Mouse (Mus musculus): ENCODE results near the gene Ypel3. TPM values are rescaled to one million over a fixed set of nuclear protein-coding genes. Genes with fewer than 3 reads are reported as not detected.
"Not testable (repeated sequence)": the region's sequence is repeated elsewhere in the genome, so short reads cannot be mapped to it uniquely, and the experiment has no call there.

Gene Ypel3
- total RNA-seq (2021), result 10 to 100 TPM; 31.8 to 34.0 TPM

- DNase-seq, result peak; percentile 95
Observed at GRCm38 (mm10) chr7:126776598-126777057, at the start of gene Ypel3. TSS of gene Ypel3 (plus strand) at chr7:126776955.

GRCm38 (mm10) chr7:126730256-126730789 is 46.4 kb upstream of the Ypel3 start:
- not testable (repeated sequence) for DNase-seq

GRCm38 (mm10) chr7:126736122-126736521 is 40.6 kb upstream of the Ypel3 start:
- DNase-seq, result no peak

- no peak for DNase-seq
Observed at GRCm38 (mm10) chr7:126739551-126739950, 37.2 kb upstream of the Ypel3 start.

GRCm38 (mm10) chr7:126740132-126740735 is 36.5 kb upstream of the Ypel3 start:
- no peak for DNase-seq

- DNase-seq, result no peak
Observed at GRCm38 (mm10) chr7:126740977-126741376, 35.8 kb upstream of the Ypel3 start.

GRCm38 (mm10) chr7:126741452-126741851 is 35.3 kb upstream of the Ypel3 start:
- no peak for DNase-seq

GRCm38 (mm10) chr7:126741964-126742482 is 34.7 kb upstream of the Ypel3 start:
- DNase-seq, result no peak

GRCm38 (mm10) chr7:126746066-126746465 is 30.7 kb upstream of the Ypel3 start:
- no peak for DNase-seq

- DNase-seq, result no peak
Observed at GRCm38 (mm10) chr7:126746798-126747197, 30.0 kb upstream of the Ypel3 start.

- DNase-seq, result no peak
Observed at GRCm38 (mm10) chr7:126748824-126749223, 27.9 kb upstream of the Ypel3 start.

- no peak for DNase-seq
Observed at GRCm38 (mm10) chr7:126749582-126750343, 27.0 kb upstream of the Ypel3 start.

GRCm38 (mm10) chr7:126754866-126755265 is 21.9 kb upstream of the Ypel3 start:
- DNase-seq, result peak; percentile 85

GRCm38 (mm10) chr7:126758539-126758938 is 18.2 kb upstream of the Ypel3 start:
- no peak for DNase-seq

GRCm38 (mm10) chr7:126759050-126759671 is 17.6 kb upstream of the Ypel3 start, which contains the start of gene Mapk3:
TSS of gene Mapk3 (plus strand) at chr7:126759601.
- peak; percentile 93 for DNase-seq

GRCm38 (mm10) chr7:126759672-126760390 is 16.9 kb upstream of the Ypel3 start:
- no peak for DNase-seq

- DNase-seq, result peak; percentile 85
Observed at GRCm38 (mm10) chr7:126760391-126760802, 16.4 kb upstream of the Ypel3 start.

- no peak for DNase-seq
Observed at GRCm38 (mm10) chr7:126760956-126761355, 15.8 kb upstream of the Ypel3 start.

- DNase-seq, result no peak
Observed at GRCm38 (mm10) chr7:126761529-126762067, 15.2 kb upstream of the Ypel3 start.

GRCm38 (mm10) chr7:126762471-126763008 is 14.2 kb upstream of the Ypel3 start:
- DNase-seq, result no peak

- no peak for DNase-seq
Observed at GRCm38 (mm10) chr7:126765540-126765939, 11.2 kb upstream of the Ypel3 start.

GRCm38 (mm10) chr7:126766201-126766600 is 10.6 kb upstream of the Ypel3 start, which contains the start of gene Gdpd3:
TSS of gene Gdpd3 (plus strand) at chr7:126766334.
- no peak for DNase-seq

Measured in heart, postnatal 4 days (tissue).